Mouse (Mus musculus): ENCODE data around the gene Dhx40. TPM values are rescaled to one million over a fixed set of nuclear protein-coding genes. Genes with fewer than 3 reads are reported as not detected.
A peak's percentile ranks its signal among the peaks of the same experiment; 100 is the strongest.

The Dhx40 gene
- polyA plus RNA-seq (2016; fragmentation: Nextera tagmentation; extraction: Ambion mirVana): 39.7 and 41.6 TPM in 2 replicates

GRCm38 (mm10) chr11:86807505-86807989 lies at the start of gene Dhx40:
Gene Dhx40 (minus strand): TSS chr11:86807746.
- Histone ChIP-seq H3K27me3 (ENCODE audit: poor library complexity, severe bottlenecking) (peaks cover 5% of the 10 kb centered on the region), H3K36me3 (replicated peaks) (peaks cover 37% of the 10 kb centered on the region), H3K4me3 (peak within 1 kb of the TSS; percentile 70), H3K27ac (peak within 1 kb of the TSS; percentile 89), H3K4me1 (peaks cover 12% of the 10 kb centered on the region), H3K9me3 (no peaks in the 10 kb centered on the region)
- WGBS: 6% methylated on average over 40 of the region's 40 CpGs
- peak; percentile 90 for DNase-seq (ENCODE audit: extremely low spot score, low spot score)

- DNase-seq (ENCODE audit: extremely low spot score, low spot score): no peak
- Histone ChIP-seq H3K9me3 (no peaks in the 10 kb centered on the region), H3K36me3 (replicated peaks) (no peaks in the 10 kb centered on the region), H3K4me3 (no peak overlapping the region), H3K27me3 (ENCODE audit: poor library complexity, severe bottlenecking) (no peaks in the 10 kb centered on the region), H3K4me1 (peaks cover 41% of the 10 kb centered on the region), H3K27ac (no peak overlapping the region)
- WGBS: 81% methylated on average over 12 of the region's 12 CpGs
Measured at GRCm38 (mm10) chr11:86855639-86856425, 48.3 kb upstream of the Dhx40 start.

GRCm38 (mm10) chr11:86853081-86853480 lies 45.5 kb upstream of the Dhx40 start:
- H3K36me3 ChIP-seq (replicated peaks): no peaks in the 10 kb centered on the region
- H3K4me1 ChIP-seq: peaks cover 44% of the 10 kb centered on the region
- no peak overlapping the region; the same call in 1 of the 2 replicates for H3K27ac ChIP-seq
- no peak overlapping the region for H3K4me3 ChIP-seq
- WGBS: 73% methylated on average over 3 of the region's 3 CpGs
- no peaks in the 10 kb centered on the region for H3K27me3 ChIP-seq (ENCODE audit: poor library complexity, severe bottlenecking)
- no peaks in the 10 kb centered on the region; the same call in 1 of the 2 replicates for H3K9me3 ChIP-seq
- no peak for DNase-seq (ENCODE audit: extremely low spot score, low spot score)

GRCm38 (mm10) chr11:86852534-86853054 lies 45.0 kb upstream of the Dhx40 start:
- H3K27ac ChIP-seq: peak overlapping the region; percentile 46; the same call in 1 of the 2 replicates
- peak overlapping the region; percentile 20; the same call in 1 of the 2 replicates for H3K4me3 ChIP-seq
- WGBS: 50% methylated on average over 13 of the region's 13 CpGs
- peaks cover 44% of the 10 kb centered on the region for H3K4me1 ChIP-seq
- no peak for DNase-seq (ENCODE audit: extremely low spot score, low spot score)
- H3K9me3 ChIP-seq: no peaks in the 10 kb centered on the region; the same call in 1 of the 2 replicates
- no peaks in the 10 kb centered on the region for H3K36me3 ChIP-seq (replicated peaks)
- H3K27me3 ChIP-seq (ENCODE audit: poor library complexity, severe bottlenecking): no peaks in the 10 kb centered on the region

DNA sequence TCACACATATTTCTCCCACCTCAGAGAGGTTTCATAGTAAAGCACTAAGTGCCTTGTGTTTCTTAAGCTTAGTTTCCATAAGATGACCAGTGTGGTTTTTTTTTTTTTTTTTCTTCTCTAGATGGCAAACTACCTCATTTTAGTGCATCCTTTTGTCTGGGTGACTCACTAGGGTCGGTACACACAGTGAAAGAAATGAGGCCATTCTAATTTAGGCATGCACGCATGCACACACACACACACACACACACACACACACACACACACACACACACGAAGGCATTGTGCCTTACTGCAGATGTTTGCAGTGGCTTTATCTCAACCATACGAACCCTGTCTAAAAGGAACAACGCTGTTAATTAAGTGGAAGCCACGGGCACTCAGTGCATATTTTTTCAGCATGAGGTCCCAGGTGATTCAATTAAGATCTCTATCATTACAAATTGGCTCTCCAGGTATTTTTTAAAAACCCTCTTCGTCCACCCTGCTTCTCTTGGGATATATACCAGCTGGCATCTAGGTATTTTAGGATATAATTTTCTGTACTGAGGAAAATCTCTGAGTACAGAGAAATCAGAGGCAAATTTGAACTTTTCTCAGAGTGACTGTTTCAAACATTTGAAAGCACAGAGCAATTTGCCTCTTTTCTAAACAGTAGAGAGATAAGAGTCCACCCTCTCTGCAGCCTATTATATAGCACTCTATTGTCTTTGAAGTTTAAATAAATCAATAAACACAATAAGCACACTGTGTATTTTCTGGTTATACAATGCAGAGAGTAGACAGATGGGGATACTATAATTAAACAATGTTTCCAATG lies 44.4 kb upstream of the Dhx40 start:
- no peaks in the 10 kb centered on the region; the same call in 1 of the 2 replicates for H3K9me3 ChIP-seq
- 43% methylated on average over 7 of the region's 7 CpGs for WGBS
- H3K27ac ChIP-seq: peak overlapping the region; percentile 72

GRCm38 (mm10) chr11:86851234-86851671 lies 43.7 kb upstream of the Dhx40 start:
- H3K9me3 ChIP-seq: no peaks in the 10 kb centered on the region; the same call in 1 of the 2 replicates
- no peak for DNase-seq (ENCODE audit: extremely low spot score, low spot score)
- H3K27me3 ChIP-seq (ENCODE audit: poor library complexity, severe bottlenecking): no peaks in the 10 kb centered on the region
- no peak overlapping the region for H3K4me3 ChIP-seq
- H3K27ac ChIP-seq: peak overlapping the region; percentile 72
- peaks cover 41% of the 10 kb centered on the region for H3K4me1 ChIP-seq
- 71% methylated on average over 7 of the region's 7 CpGs for WGBS
- H3K36me3 ChIP-seq (replicated peaks): no peaks in the 10 kb centered on the region

More for the DNA sequence above, 44.4 kb upstream of the Dhx40 start:
- DNase-seq (ENCODE audit: extremely low spot score, low spot score): no peak
- H3K27me3 ChIP-seq (ENCODE audit: poor library complexity, severe bottlenecking): no peaks in the 10 kb centered on the region
- H3K36me3 ChIP-seq (replicated peaks): no peaks in the 10 kb centered on the region
- H3K4me1 ChIP-seq: peaks cover 44% of the 10 kb centered on the region
- peak overlapping the region; percentile 20; the same call in 1 of the 2 replicates for H3K4me3 ChIP-seq

GRCm38 (mm10) chr11:86843831-86844230 lies 36.3 kb upstream of the Dhx40 start:
- no peak for DNase-seq (ENCODE audit: extremely low spot score, low spot score)
- no peak overlapping the region for H3K27ac ChIP-seq
- H3K4me1 ChIP-seq: peaks cover 24% of the 10 kb centered on the region
- H3K27me3 ChIP-seq (ENCODE audit: poor library complexity, severe bottlenecking): no peaks in the 10 kb centered on the region
- no peaks in the 10 kb centered on the region; the same call in 1 of the 2 replicates for H3K9me3 ChIP-seq
- WGBS: 81% methylated on average over 5 of the region's 5 CpGs
- no peak overlapping the region for H3K4me3 ChIP-seq
- H3K36me3 ChIP-seq (replicated peaks): no peaks in the 10 kb centered on the region

DNA sequence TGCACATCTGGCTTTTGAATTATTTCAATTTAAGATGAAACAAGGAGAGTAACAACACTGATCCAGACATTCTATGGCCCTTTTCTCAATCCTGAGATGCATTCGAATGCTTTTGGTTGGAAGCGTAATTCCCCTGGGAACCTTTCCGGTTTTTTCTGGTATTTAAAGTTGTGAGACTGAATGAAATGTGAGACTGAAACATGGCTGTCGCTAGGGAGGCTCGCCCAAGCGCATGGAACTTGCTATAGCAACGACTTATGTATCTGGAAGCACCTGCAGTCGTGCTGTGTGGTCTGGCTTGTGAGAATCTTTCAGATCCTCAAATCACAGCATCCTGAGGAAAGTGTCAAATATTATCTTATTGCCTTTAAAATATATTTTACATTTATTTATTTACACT lies 33.7 kb upstream of the Dhx40 start:
- no peaks in the 10 kb centered on the region for H3K27me3 ChIP-seq (ENCODE audit: poor library complexity, severe bottlenecking)
- H3K27ac ChIP-seq: 0 out of 2 replicates have a peak overlapping the region, but pooled peaks have one; percentile 74
- no peak overlapping the region for H3K4me3 ChIP-seq
- no peaks in the 10 kb centered on the region for H3K36me3 ChIP-seq (replicated peaks)
- H3K4me1 ChIP-seq: peaks cover 24% of the 10 kb centered on the region
- WGBS: 91% methylated on average over 8 of the region's 8 CpGs
- no peaks in the 10 kb centered on the region; the same call in 1 of the 2 replicates for H3K9me3 ChIP-seq
- no peak for DNase-seq (ENCODE audit: extremely low spot score, low spot score)

- peaks cover 24% of the 10 kb centered on the region for H3K4me1 ChIP-seq
- no peak for DNase-seq (ENCODE audit: extremely low spot score, low spot score)
- no peaks in the 10 kb centered on the region; the same call in 1 of the 2 replicates for H3K9me3 ChIP-seq
- H3K27ac ChIP-seq: peak overlapping the region; percentile 74
- no peaks in the 10 kb centered on the region for H3K27me3 ChIP-seq (ENCODE audit: poor library complexity, severe bottlenecking)
- no peaks in the 10 kb centered on the region for H3K36me3 ChIP-seq (replicated peaks)
- no peak overlapping the region for H3K4me3 ChIP-seq
- WGBS: 22% methylated on average over 3 of the region's 3 CpGs
Measured at GRCm38 (mm10) chr11:86840511-86841154, 33.1 kb upstream of the Dhx40 start.

- Histone ChIP-seq H3K27me3 (ENCODE audit: poor library complexity, severe bottlenecking) (no peaks in the 10 kb centered on the region), H3K4me3 (no peak overlapping the region), H3K36me3 (replicated peaks) (no peaks in the 10 kb centered on the region), H3K9me3 (no peaks in the 10 kb centered on the region), H3K27ac (peak overlapping the region; percentile 74; the same call in 1 of the 2 replicates), H3K4me1 (peaks cover 27% of the 10 kb centered on the region)
- WGBS: 74% methylated on average over 7 of the region's 7 CpGs
- no peak for DNase-seq (ENCODE audit: extremely low spot score, low spot score)
Measured at GRCm38 (mm10) chr11:86839716-86840447, 32.3 kb upstream of the Dhx40 start.

DNA sequence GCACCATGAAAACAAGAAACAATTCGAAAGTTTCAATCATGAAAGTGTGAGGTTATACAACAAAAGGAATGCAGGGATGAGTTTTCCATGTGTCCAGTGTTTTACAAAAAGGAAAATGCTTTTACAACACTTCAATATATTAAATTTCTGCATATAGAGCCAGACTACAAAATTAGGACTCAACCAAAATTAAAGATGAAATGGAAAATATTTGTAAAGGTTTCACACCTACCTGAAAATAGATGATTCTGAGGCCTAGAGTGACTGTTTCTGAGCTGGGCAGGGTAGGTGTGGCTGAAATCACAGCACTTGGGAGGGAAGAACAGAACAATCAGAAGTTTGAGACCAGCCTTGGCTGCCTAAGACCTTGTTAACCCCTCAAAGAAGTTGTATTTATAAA lies 31.2 kb upstream of the Dhx40 start:
- WGBS: 89% methylated on average over 1 of the region's 1 CpGs
- H3K27ac ChIP-seq: no peak overlapping the region

More for the DNA sequence above, 31.2 kb upstream of the Dhx40 start:
- Histone ChIP-seq H3K36me3 (replicated peaks) (no peaks in the 10 kb centered on the region), H3K4me3 (no peak overlapping the region), H3K4me1 (peaks cover 30% of the 10 kb centered on the region), H3K27me3 (ENCODE audit: poor library complexity, severe bottlenecking) (no peaks in the 10 kb centered on the region), H3K9me3 (no peaks in the 10 kb centered on the region)
- no peak for DNase-seq (ENCODE audit: extremely low spot score, low spot score)

Data from forebrain, embryonic 10.5 days (tissue).